Mouse (Mus musculus): ENCODE data around the gene Peli1. TPM values are rescaled to one million over a fixed set of nuclear protein-coding genes. Genes with fewer than 3 reads are reported as not detected.
A peak's percentile ranks its signal among the peaks of the same experiment; 100 is the strongest.

The Peli1 gene
- 32.4 and 42.8 TPM in 2 replicates for total RNA-seq (2015; ENCODE audit: low replicate concordance)
- total RNA-seq (2017; ENCODE audit: low replicate concordance): 17.8 and 38.4 TPM in 2 replicates

- ATAC-seq (replicated peaks; ENCODE audit: low FRiP score, poor library complexity, severe bottlenecking): peak; percentile 98
These were observed at the start of gene Peli1 for GRCm38 (mm10) chr11:21091067-21091427. Gene Peli1 (plus strand): TSS chr11:21091291.

GRCm38 (mm10) chr11:21042590-21042989 lies 48.5 kb upstream of the Peli1 start:
- ATAC-seq (replicated peaks; ENCODE audit: low FRiP score, poor library complexity, severe bottlenecking): no peak

GRCm38 (mm10) chr11:21046188-21046587 lies 44.9 kb upstream of the Peli1 start:
- ATAC-seq (replicated peaks; ENCODE audit: low FRiP score, poor library complexity, severe bottlenecking): no peak

- no peak for ATAC-seq (replicated peaks; ENCODE audit: low FRiP score, poor library complexity, severe bottlenecking)
These were observed 43.2 kb upstream of the Peli1 start for GRCm38 (mm10) chr11:21047921-21048320.

GRCm38 (mm10) chr11:21051716-21052115 lies 39.4 kb upstream of the Peli1 start:
- no peak for ATAC-seq (replicated peaks; ENCODE audit: low FRiP score, poor library complexity, severe bottlenecking)

GRCm38 (mm10) chr11:21054587-21054986 lies 36.5 kb upstream of the Peli1 start:
- ATAC-seq (replicated peaks; ENCODE audit: low FRiP score, poor library complexity, severe bottlenecking): no peak

GRCm38 (mm10) chr11:21056109-21056850 lies 34.8 kb upstream of the Peli1 start:
- ATAC-seq (replicated peaks; ENCODE audit: low FRiP score, poor library complexity, severe bottlenecking): no peak

GRCm38 (mm10) chr11:21057511-21058414 lies 33.3 kb upstream of the Peli1 start:
- ATAC-seq (replicated peaks; ENCODE audit: low FRiP score, poor library complexity, severe bottlenecking): no peak

GRCm38 (mm10) chr11:21058415-21058781 lies 32.7 kb upstream of the Peli1 start:
- ATAC-seq (replicated peaks; ENCODE audit: low FRiP score, poor library complexity, severe bottlenecking): no peak

- ATAC-seq (replicated peaks; ENCODE audit: low FRiP score, poor library complexity, severe bottlenecking): no peak
These were observed 30.6 kb upstream of the Peli1 start for GRCm38 (mm10) chr11:21060386-21061074.

GRCm38 (mm10) chr11:21061075-21061403 lies 30.1 kb upstream of the Peli1 start:
- ATAC-seq (replicated peaks; ENCODE audit: low FRiP score, poor library complexity, severe bottlenecking): no peak

GRCm38 (mm10) chr11:21061431-21061830 lies 29.7 kb upstream of the Peli1 start:
- no peak for ATAC-seq (replicated peaks; ENCODE audit: low FRiP score, poor library complexity, severe bottlenecking)

- no peak for ATAC-seq (replicated peaks; ENCODE audit: low FRiP score, poor library complexity, severe bottlenecking)
These were observed 29.0 kb upstream of the Peli1 start for GRCm38 (mm10) chr11:21062071-21062470.

- ATAC-seq (replicated peaks; ENCODE audit: low FRiP score, poor library complexity, severe bottlenecking): no peak
These were observed 27.8 kb upstream of the Peli1 start for GRCm38 (mm10) chr11:21063271-21063670.

GRCm38 (mm10) chr11:21079400-21079799 lies 11.7 kb upstream of the Peli1 start:
- no peak for ATAC-seq (replicated peaks; ENCODE audit: low FRiP score, poor library complexity, severe bottlenecking)

- no peak for ATAC-seq (replicated peaks; ENCODE audit: low FRiP score, poor library complexity, severe bottlenecking)
These were observed 11.2 kb upstream of the Peli1 start for GRCm38 (mm10) chr11:21079851-21080362.

GRCm38 (mm10) chr11:21081169-21081568 lies 9.9 kb upstream of the Peli1 start:
- no peak for ATAC-seq (replicated peaks; ENCODE audit: low FRiP score, poor library complexity, severe bottlenecking)

GRCm38 (mm10) chr11:21082711-21083110 lies 8.4 kb upstream of the Peli1 start:
- ATAC-seq (replicated peaks; ENCODE audit: low FRiP score, poor library complexity, severe bottlenecking): peak; percentile 83

GRCm38 (mm10) chr11:21088356-21088755 lies 2.7 kb upstream of the Peli1 start:
- no peak for ATAC-seq (replicated peaks; ENCODE audit: low FRiP score, poor library complexity, severe bottlenecking)

GRCm38 (mm10) chr11:21089571-21089970 lies 1.5 kb upstream of the Peli1 start:
- no peak for ATAC-seq (replicated peaks; ENCODE audit: low FRiP score, poor library complexity, severe bottlenecking)

Measured in erythroid progenitor cell, adult 5-6 weeks (primary cell).